Mouse (Mus musculus): ENCODE data around the gene Dio1. TPM values are rescaled to one million over a fixed set of nuclear protein-coding genes. Genes with fewer than 3 reads are reported as not detected.

The Dio1 gene
- not detected in 2 replicates for polyA plus RNA-seq (2015; fragmentation: Nextera tagmentation; extraction: Ambion mirVana)

DNA sequence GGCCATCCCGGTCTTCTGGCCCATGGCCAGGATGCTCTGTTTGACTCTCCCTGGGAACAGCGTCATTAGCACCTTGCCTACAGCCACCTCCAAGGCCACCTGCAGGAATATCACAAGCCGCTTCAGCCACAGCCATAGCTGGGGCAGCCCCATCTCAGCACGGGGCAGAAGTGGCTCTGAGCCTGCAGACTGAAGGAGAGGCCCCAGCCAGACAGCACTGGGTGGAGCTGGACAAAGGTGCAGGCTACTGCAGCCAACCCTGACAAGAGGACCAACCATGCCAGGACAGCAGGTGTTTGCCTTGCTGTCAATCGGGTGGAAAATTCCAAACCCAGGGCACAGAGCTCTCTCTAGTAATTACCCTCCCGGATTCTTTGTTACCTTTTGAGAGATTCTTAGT lies at the start of gene Dio1:
TSS of gene Dio1 (minus strand) at position 204 of the 400 bp plus-strand sequence.
- Histone ChIP-seq H3K27ac (ENCODE audit: low read length) (no peak within 1 kb of the TSS), H3K4me2 (ENCODE audit: low read length) (no peak within 1 kb of the TSS), H3K36me3 (ENCODE audit: control insufficient read depth, insufficient read depth) (no peaks in the 10 kb centered on the region), H3K9ac (replicated peaks; ENCODE audit: low read depth, low read length) (no peak within 1 kb of the TSS), H3K27me3 (replicated peaks; ENCODE audit: control insufficient read depth, insufficient read depth, low read length) (no peaks in the 10 kb centered on the region), H3K4me1 (replicated peaks; ENCODE audit: control insufficient read depth, insufficient read depth, low read length) (no peaks in the 10 kb centered on the region), H3K9me3 (ENCODE audit: control insufficient read depth, low read length) (no peaks in the 10 kb centered on the region), H3K4me3 (replicated peaks; ENCODE audit: low read length) (no peak within 1 kb of the TSS)
- WGBS, result 50% methylated on average over 6 of the region's 6 CpGs
- no peak for ATAC-seq

DNA sequence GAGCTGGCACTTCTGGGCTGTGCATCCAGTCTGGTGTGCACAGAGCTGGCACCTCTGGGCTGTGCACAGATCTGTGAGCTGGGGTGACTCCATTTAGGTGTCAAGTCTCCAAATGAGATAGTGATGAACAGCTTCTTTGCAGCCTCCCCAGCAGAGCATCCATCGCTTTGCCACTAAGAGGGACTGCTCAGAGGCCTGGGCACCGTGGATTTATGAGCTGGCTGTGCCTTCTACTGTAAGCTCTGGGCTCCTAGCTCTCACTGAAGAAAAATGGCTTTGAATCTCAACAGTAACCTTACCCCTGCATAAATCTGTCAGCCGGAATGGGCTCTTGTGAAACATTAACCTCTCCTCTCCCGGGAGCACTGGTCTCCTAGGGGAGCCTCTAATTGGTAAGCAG lies 47.6 kb upstream of the Dio1 start:
- no peak overlapping the region for H3K9ac ChIP-seq (replicated peaks; ENCODE audit: low read depth, low read length)

DNA sequence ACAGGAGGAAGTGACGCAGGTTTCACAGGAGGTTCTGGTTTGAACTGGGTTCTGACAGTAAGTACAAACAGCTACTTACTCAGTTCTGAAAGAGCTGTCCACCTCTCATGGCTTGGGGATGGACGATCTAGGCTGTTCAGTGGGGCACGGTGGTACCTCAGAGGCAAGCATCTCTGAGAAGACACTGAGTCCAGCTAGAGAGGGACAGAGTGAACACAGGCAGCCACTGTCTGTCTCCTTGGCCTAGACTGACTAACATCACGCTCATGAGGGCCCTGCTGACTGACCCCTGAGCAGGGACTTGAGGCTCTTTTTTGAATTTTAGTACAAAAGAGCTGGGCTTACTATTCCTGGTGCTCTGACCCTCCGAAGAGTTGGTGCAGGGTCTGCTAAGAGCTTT lies 47.2 kb upstream of the Dio1 start:
- no peak overlapping the region for H3K27ac ChIP-seq (ENCODE audit: low read length)
- no peaks in the 10 kb centered on the region for H3K9me3 ChIP-seq (ENCODE audit: control insufficient read depth, low read length)
- no peak for ATAC-seq
- H3K4me3 ChIP-seq (replicated peaks; ENCODE audit: low read length), result no peak overlapping the region
- WGBS, result 87% methylated on average over 5 of the region's 5 CpGs
- no peaks in the 10 kb centered on the region for H3K27me3 ChIP-seq (replicated peaks; ENCODE audit: control insufficient read depth, insufficient read depth, low read length)
- no peaks in the 10 kb centered on the region; the same call in none of the 2 replicates for H3K36me3 ChIP-seq (ENCODE audit: control insufficient read depth, insufficient read depth)
- no peak overlapping the region for H3K4me2 ChIP-seq (ENCODE audit: low read length)
- no peaks in the 10 kb centered on the region for H3K4me1 ChIP-seq (replicated peaks; ENCODE audit: control insufficient read depth, insufficient read depth, low read length)
- no peak overlapping the region for H3K9ac ChIP-seq (replicated peaks; ENCODE audit: low read depth, low read length)

More for the DNA sequence above, 47.6 kb upstream of the Dio1 start:
- Histone ChIP-seq H3K27me3 (replicated peaks; ENCODE audit: control insufficient read depth, insufficient read depth, low read length) (no peaks in the 10 kb centered on the region), H3K4me1 (replicated peaks; ENCODE audit: control insufficient read depth, insufficient read depth, low read length) (no peaks in the 10 kb centered on the region), H3K27ac (ENCODE audit: low read length) (no peak overlapping the region), H3K4me3 (replicated peaks; ENCODE audit: low read length) (no peak overlapping the region), H3K4me2 (ENCODE audit: low read length) (no peak overlapping the region), H3K9me3 (ENCODE audit: control insufficient read depth, low read length) (no peaks in the 10 kb centered on the region), H3K36me3 (ENCODE audit: control insufficient read depth, insufficient read depth) (no peaks in the 10 kb centered on the region; the same call in none of the 2 replicates)
- WGBS, result 62% methylated on average over 4 of the region's 4 CpGs
- ATAC-seq, result no peak

DNA sequence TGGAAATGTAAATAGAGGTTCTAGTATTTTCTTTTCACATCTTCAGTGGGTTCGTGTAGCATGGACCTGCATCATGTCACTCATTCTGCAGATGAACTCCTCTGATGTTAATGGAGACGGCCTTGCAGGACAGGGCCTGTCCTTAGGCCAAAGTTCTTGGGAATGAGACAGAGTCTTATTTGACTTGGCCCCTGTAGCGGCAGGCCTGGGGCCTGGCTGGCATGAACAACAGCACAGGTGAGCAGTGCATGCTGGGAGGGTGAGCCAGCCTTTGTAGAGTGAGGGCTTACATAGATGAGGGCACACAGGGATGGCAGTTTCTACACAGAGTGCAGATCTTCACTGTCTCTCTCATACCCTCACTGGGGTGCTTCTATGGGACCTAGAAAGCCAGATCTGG lies 46.6 kb upstream of the Dio1 start:
- H3K4me2 ChIP-seq (ENCODE audit: low read length), result no peak overlapping the region
- no peak for ATAC-seq
- no peaks in the 10 kb centered on the region; the same call in none of the 2 replicates for H3K36me3 ChIP-seq (ENCODE audit: control insufficient read depth, insufficient read depth)
- H3K27me3 ChIP-seq (replicated peaks; ENCODE audit: control insufficient read depth, insufficient read depth, low read length), result no peaks in the 10 kb centered on the region
- H3K9me3 ChIP-seq (ENCODE audit: control insufficient read depth, low read length), result no peaks in the 10 kb centered on the region
- no peaks in the 10 kb centered on the region for H3K4me1 ChIP-seq (replicated peaks; ENCODE audit: control insufficient read depth, insufficient read depth, low read length)
- WGBS, result 90% methylated on average over 3 of the region's 3 CpGs
- H3K4me3 ChIP-seq (replicated peaks; ENCODE audit: low read length), result no peak overlapping the region
- no peak overlapping the region for H3K27ac ChIP-seq (ENCODE audit: low read length)
- H3K9ac ChIP-seq (replicated peaks; ENCODE audit: low read depth, low read length), result no peak overlapping the region

DNA sequence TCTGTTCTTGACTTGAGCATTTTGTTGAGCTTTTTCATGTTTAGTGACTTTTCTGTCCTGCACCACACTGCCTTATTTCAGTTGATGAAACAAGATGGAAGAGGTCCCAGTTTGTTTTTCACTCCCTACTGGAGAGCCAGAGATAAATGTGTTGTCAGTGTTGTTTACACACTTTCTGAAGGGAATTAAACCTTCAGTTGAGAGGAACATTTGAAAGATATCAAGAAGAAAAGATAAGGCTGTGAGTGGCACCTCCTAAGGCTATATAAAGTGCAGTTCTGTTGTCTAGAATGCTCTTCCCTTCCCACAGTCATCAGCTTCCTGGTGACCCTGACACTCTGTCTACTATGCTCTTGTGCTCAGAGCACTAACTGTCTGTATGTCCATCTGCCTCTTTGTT lies 44.4 kb upstream of the Dio1 start:
- Histone ChIP-seq H3K4me2 (ENCODE audit: low read length) (no peak overlapping the region), H3K27me3 (replicated peaks; ENCODE audit: control insufficient read depth, insufficient read depth, low read length) (no peaks in the 10 kb centered on the region), H3K27ac (ENCODE audit: low read length) (no peak overlapping the region), H3K4me3 (replicated peaks; ENCODE audit: low read length) (no peak overlapping the region), H3K9me3 (ENCODE audit: control insufficient read depth, low read length) (no peaks in the 10 kb centered on the region), H3K9ac (replicated peaks; ENCODE audit: low read depth, low read length) (no peak overlapping the region), H3K36me3 (ENCODE audit: control insufficient read depth, insufficient read depth) (no peaks in the 10 kb centered on the region; the same call in none of the 2 replicates), H3K4me1 (replicated peaks; ENCODE audit: control insufficient read depth, insufficient read depth, low read length) (no peaks in the 10 kb centered on the region)
- ATAC-seq, result no peak

DNA sequence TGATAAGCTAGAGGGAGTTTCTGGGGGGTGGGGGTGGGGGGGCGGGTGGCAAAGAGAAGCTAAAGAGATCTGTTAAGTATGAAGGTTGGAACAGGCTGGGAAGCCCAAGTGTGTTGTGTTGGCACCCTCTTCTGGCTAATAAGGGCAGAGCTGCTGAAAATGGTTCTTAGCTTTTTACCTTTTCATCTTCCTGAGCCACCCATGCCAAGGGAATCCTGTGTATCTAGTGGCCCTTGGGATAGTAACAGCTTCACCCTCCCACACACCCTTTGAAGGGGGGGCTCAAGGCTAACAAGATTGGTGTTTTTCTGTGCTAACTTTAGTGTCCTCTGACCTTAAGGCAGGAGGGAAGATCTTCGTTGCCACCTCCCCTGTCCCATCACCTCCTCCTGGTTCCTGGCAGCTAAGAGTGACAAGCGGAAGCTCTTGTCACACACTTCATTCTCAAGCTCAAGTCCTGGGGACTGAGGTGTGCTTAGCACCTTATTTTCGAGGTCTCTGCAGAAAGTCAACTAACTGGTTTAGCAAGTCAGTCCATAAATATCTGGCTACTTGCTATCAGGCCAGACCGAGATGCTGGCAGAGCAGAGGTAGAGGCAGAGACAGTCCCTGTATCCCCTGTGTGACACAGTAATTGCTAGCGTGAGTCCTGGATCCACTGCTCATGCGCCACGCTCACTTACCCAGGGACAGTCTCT lies 42.5 kb upstream of the Dio1 start:
- no peak overlapping the region for H3K9ac ChIP-seq (replicated peaks; ENCODE audit: low read depth, low read length)
- H3K4me3 ChIP-seq (replicated peaks; ENCODE audit: low read length), result no peak overlapping the region
- no peaks in the 10 kb centered on the region for H3K9me3 ChIP-seq (ENCODE audit: control insufficient read depth, low read length)
- ATAC-seq, result no peak
- H3K4me1 ChIP-seq (replicated peaks; ENCODE audit: control insufficient read depth, insufficient read depth, low read length), result no peaks in the 10 kb centered on the region
- H3K27ac ChIP-seq (ENCODE audit: low read length), result no peak overlapping the region
- H3K4me2 ChIP-seq (ENCODE audit: low read length), result no peak overlapping the region
- H3K36me3 ChIP-seq (ENCODE audit: control insufficient read depth, insufficient read depth), result peaks cover 2% of the 10 kb centered on the region
- WGBS, result 74% methylated on average over 8 of the region's 8 CpGs
- H3K27me3 ChIP-seq (replicated peaks; ENCODE audit: control insufficient read depth, insufficient read depth, low read length), result no peaks in the 10 kb centered on the region

DNA sequence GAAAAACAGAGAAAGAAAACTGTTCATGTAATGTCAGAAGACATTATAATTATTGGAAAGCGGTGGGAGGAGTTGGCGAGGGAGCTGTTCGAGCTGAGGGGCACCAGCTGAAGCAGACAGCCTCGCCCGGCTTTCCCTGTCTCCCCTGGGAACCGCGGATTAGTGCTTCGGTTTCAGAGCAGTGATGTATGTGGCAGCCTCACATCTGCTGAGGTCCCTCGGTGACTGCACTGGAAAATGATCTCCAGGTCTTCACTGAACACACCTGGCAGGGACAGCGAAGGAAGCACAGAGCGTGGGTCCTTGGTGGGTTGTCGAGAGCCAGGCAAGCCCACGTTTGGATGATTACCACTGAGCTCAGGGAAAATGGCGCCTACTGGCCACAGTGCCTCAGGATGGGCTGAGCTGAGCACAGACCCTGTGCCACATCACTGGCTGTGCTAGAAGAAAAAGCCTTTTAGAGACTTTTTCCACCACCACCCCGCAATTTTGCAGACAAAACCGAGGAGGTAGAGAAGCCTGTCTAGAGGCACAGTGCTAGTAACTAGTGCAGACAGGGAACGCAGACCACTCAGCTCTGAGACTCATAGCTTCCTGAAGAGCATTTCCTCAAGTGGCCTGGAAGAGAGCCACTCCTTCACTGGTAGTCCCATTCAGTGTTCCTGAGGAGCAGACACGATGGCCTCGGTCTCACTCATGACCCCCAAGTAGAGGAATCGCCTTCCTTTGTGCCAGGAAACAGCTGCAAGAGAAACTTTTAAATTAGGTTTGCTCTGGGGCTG lies 41.8 kb upstream of the Dio1 start:
- Histone ChIP-seq H3K4me3 (replicated peaks; ENCODE audit: low read length) (no peak overlapping the region), H3K4me2 (ENCODE audit: low read length) (no peak overlapping the region), H3K9me3 (ENCODE audit: control insufficient read depth, low read length) (no peaks in the 10 kb centered on the region), H3K27ac (ENCODE audit: low read length) (no peak overlapping the region), H3K27me3 (replicated peaks; ENCODE audit: control insufficient read depth, insufficient read depth, low read length) (no peaks in the 10 kb centered on the region), H3K36me3 (ENCODE audit: control insufficient read depth, insufficient read depth) (peaks cover 2% of the 10 kb centered on the region), H3K4me1 (replicated peaks; ENCODE audit: control insufficient read depth, insufficient read depth, low read length) (no peaks in the 10 kb centered on the region), H3K9ac (replicated peaks; ENCODE audit: low read depth, low read length) (no peak overlapping the region)
- WGBS, result 78% methylated on average over 20 of the region's 20 CpGs
- no peak for ATAC-seq

DNA sequence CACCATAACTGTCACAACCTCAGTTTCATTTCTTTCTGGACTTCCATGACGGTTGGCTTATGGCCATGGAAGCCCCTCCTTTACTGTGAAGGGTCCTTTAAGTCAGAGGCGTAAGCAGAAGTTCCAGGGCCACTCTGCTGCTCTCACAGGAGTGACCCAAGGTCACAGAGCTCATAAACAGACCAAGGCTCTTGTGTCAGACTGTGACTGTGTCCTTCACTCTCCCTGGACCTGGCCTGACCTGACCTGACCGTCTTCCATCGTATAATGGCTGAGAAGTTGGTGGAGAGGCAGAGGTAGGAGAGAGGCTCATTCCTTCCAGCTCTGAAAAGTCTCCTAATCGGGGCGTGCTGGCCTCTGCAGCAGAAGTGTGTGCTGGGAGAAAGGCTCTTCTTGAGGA lies 40.3 kb upstream of the Dio1 start:
- Histone ChIP-seq H3K36me3 (ENCODE audit: control insufficient read depth, insufficient read depth) (peaks cover 2% of the 10 kb centered on the region), H3K9me3 (ENCODE audit: control insufficient read depth, low read length) (no peaks in the 10 kb centered on the region), H3K27me3 (replicated peaks; ENCODE audit: control insufficient read depth, insufficient read depth, low read length) (no peaks in the 10 kb centered on the region), H3K9ac (replicated peaks; ENCODE audit: low read depth, low read length) (no peak overlapping the region), H3K4me3 (replicated peaks; ENCODE audit: low read length) (no peak overlapping the region), H3K27ac (ENCODE audit: low read length) (no peak overlapping the region), H3K4me1 (replicated peaks; ENCODE audit: control insufficient read depth, insufficient read depth, low read length) (no peaks in the 10 kb centered on the region), H3K4me2 (ENCODE audit: low read length) (no peak overlapping the region)
- WGBS, result 89% methylated on average over 6 of the region's 6 CpGs
- ATAC-seq, result no peak

DNA sequence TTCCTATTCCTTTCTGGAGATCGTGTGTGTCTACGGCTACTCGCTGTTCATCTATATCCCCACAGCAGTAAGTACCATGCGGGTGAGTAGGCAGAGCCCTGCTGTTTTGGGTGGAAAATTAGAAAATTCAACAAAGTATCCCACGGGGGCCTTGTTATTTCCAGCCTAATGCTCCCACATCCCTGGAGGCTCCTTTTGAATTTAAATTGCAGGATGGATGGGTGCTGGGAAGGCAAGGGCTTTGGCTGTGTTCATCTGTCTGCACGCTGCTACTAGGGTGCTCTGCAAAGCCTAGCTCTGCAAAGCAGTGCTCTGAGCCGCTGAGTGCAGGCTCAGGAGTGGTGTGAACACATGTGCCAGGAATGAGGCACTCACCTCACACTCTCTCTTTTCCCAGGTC lies 37.6 kb upstream of the Dio1 start:
- 0 out of 2 replicates have a peak, but pooled peaks cover 2% of the 10 kb centered on the region for H3K36me3 ChIP-seq (ENCODE audit: control insufficient read depth, insufficient read depth)
- no peaks in the 10 kb centered on the region for H3K4me1 ChIP-seq (replicated peaks; ENCODE audit: control insufficient read depth, insufficient read depth, low read length)
- ATAC-seq, result no peak
- no peak overlapping the region for H3K9ac ChIP-seq (replicated peaks; ENCODE audit: low read depth, low read length)
- no peak overlapping the region for H3K27ac ChIP-seq (ENCODE audit: low read length)
- WGBS, result 84% methylated on average over 7 of the region's 7 CpGs
- no peak overlapping the region for H3K4me2 ChIP-seq (ENCODE audit: low read length)
- H3K27me3 ChIP-seq (replicated peaks; ENCODE audit: control insufficient read depth, insufficient read depth, low read length), result no peaks in the 10 kb centered on the region
- no peaks in the 10 kb centered on the region for H3K9me3 ChIP-seq (ENCODE audit: control insufficient read depth, low read length)
- H3K4me3 ChIP-seq (replicated peaks; ENCODE audit: low read length), result no peak overlapping the region
